Mouse (Mus musculus): ENCODE measurements around the gene Mrps35. TPM values are rescaled to one million over a fixed set of nuclear protein-coding genes. Genes with fewer than 3 reads are reported as not detected.

Mrps35 gene
- 84.1 and 87.5 TPM in 2 replicates for polyA plus RNA-seq (2014; fragmentation: Nextera tagmentation; extraction: Ambion mirVana)

DNA sequence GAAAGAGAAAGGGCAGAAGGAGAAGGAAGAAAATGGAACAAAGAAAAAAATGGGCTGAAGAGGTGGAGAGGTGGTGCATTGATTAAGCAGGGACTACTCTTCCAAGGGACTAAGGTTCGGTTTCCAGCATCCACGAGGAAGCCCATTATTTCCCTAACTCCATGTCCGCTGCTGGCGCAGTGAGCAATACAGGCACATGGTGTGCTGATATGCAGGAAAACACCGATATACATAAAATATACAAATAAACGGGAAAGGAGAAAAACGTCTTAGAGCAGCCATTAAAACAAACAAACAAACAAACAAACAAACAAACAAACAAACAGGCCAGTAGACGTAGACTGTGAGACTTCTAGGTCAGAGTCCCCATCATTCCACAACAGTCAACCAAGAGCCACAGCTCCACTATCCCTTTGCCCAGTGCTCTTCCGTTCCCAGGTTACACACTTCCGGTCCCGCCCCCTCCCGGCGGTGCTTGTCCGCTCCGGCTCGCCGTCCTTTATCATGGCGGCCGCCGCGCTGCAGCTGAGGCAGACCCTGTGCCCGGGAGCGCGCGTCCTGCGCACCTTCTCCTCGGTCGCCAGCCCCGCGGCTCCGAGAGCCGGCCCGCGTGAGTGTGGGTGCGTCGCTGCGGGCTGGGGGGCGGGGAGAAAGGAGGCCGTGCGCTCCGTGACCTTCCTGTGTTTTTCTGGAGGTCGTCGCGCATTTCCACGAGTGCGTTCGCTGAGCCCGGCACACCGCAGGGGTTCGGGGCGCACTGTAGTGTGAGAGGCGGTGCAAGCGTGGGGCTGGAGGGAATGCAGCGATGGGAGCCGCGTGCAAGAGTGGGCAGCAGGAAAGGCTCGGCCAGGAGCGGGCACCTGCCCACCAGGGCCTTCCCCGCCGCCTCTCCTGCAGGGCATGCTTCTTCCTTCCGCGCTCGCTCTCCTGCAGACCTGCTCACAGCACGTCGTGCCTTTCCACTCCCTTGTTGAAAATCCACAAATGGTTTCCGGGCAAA is at the start of gene Mrps35:
Gene Mrps35, plus strand, starts transcription at position 474 of the 1,000 bp plus-strand sequence.
- Histone ChIP-seq H3K4me2 (replicated peaks; ENCODE audit: low read depth, low read length) (peak within 1 kb of the TSS; percentile 38), H3K9me3 (ENCODE audit: control insufficient read depth, low read length) (no peaks in the 10 kb centered on the region), H3K27ac (ENCODE audit: low read depth, low read length) (peak within 1 kb of the TSS; percentile 75), H3K9ac (ENCODE audit: low read depth, low read length) (peak within 1 kb of the TSS; percentile 78), H3K4me3 (ENCODE audit: low read depth, low read length) (peak within 1 kb of the TSS; percentile 84), H3K27me3 (ENCODE audit: control insufficient read depth, insufficient read depth, low read length) (no peaks in the 10 kb centered on the region), H3K36me3 (ENCODE audit: control insufficient read depth, insufficient read depth, low read length) (no peaks in the 10 kb centered on the region), H3K4me1 (replicated peaks; ENCODE audit: control insufficient read depth, insufficient read depth, low read length) (no peaks in the 10 kb centered on the region)
- 5% methylated on average over 53 of the region's 66 CpGs for WGBS
- peak; percentile 99 for ATAC-seq (ENCODE audit: low FRiP score)
- DNase-seq (ENCODE audit: low spot score), result peak; percentile 94

DNA sequence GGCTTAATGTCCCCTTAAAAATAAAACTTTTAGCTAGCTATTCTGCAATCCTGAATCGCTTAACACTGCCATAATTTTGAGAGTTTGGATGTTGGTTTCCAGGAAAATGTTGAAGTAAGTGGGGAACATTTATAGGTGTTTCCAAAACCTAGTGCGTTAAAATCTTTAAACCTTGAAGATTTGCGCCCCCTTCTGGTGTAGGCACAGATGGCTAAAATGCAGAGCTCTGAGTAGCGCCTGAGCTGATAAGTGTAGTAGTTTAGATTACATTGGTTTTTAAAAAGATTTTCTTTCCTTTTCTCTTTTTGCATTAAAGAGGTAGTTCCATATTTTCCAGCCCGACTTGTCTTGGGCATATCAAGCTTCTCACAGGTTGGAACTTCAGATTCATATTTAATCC is 48.3 kb upstream of the Mrps35 start:
- H3K4me1 ChIP-seq (replicated peaks; ENCODE audit: control insufficient read depth, insufficient read depth, low read length), result no peaks in the 10 kb centered on the region
- no peaks in the 10 kb centered on the region for H3K9me3 ChIP-seq (ENCODE audit: control insufficient read depth, low read length)
- H3K27ac ChIP-seq (ENCODE audit: low read depth, low read length), result no peak overlapping the region
- no peaks in the 10 kb centered on the region for H3K27me3 ChIP-seq (ENCODE audit: control insufficient read depth, insufficient read depth, low read length)
- ATAC-seq (ENCODE audit: low FRiP score) (no peak), DNase-seq (ENCODE audit: low spot score) (peak; percentile 72)
- no peak overlapping the region for H3K9ac ChIP-seq (ENCODE audit: low read depth, low read length)
- no peak overlapping the region for H3K4me2 ChIP-seq (replicated peaks; ENCODE audit: low read depth, low read length)
- H3K4me3 ChIP-seq (ENCODE audit: low read depth, low read length), result no peak overlapping the region
- 45% methylated on average over 5 of the region's 5 CpGs for WGBS
- no peaks in the 10 kb centered on the region for H3K36me3 ChIP-seq (ENCODE audit: control insufficient read depth, insufficient read depth, low read length)

DNA sequence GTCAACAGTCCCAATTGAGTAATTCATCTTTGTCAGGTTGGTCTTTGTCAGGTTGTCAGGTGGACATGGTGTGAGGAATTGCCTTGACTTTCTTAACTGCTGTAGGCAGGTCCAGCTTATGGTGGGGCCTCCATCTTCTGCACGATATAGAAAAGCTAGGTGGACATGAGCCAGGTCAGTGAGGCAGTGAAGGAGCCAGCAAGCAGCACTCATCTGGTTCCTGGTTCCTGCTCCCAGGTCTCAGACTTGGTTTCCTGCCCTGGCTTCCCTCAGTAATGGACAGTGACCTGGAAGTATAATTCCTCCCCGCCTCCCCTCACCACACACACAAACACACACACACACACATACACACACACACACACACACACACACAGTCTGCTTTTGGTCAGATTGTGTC is 47.2 kb upstream of the Mrps35 start:
- Histone ChIP-seq H3K4me2 (replicated peaks; ENCODE audit: low read depth, low read length) (no peak overlapping the region), H3K9ac (ENCODE audit: low read depth, low read length) (no peak overlapping the region), H3K36me3 (ENCODE audit: control insufficient read depth, insufficient read depth, low read length) (no peaks in the 10 kb centered on the region), H3K27ac (ENCODE audit: low read depth, low read length) (no peak overlapping the region), H3K9me3 (ENCODE audit: control insufficient read depth, low read length) (no peaks in the 10 kb centered on the region), H3K4me1 (replicated peaks; ENCODE audit: control insufficient read depth, insufficient read depth, low read length) (no peaks in the 10 kb centered on the region), H3K4me3 (ENCODE audit: low read depth, low read length) (no peak overlapping the region), H3K27me3 (ENCODE audit: control insufficient read depth, insufficient read depth, low read length) (no peaks in the 10 kb centered on the region)
- no peak; the same call in 1 of the 2 replicates for ATAC-seq (ENCODE audit: low FRiP score)
- WGBS, result 83% methylated on average over 2 of the region's 2 CpGs
- DNase-seq (ENCODE audit: low spot score), result peak; percentile 9

DNA sequence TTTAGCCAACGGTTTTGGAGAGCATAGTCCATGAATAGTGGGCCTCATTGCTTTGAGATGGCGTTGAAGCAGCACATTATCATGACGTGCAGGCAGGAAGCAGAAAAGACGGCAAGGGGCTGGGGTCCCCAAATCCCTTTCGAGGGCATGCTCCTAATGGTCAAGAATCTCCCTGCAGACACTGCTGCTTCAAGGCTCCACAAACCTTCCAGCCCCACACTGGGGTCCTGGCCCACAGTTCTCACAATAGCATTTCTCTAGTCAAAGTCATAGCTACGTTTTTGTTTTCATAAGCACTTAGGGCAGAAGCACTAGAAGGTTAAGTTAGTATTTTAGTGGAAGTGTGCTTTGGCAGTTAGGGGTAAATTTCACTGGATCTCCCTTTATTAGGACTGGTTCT is 46.7 kb upstream of the Mrps35 start:
- DNase-seq (ENCODE audit: low spot score) (no peak), ATAC-seq (ENCODE audit: low FRiP score) (no peak)
- Histone ChIP-seq H3K4me2 (replicated peaks; ENCODE audit: low read depth, low read length) (no peak overlapping the region), H3K4me1 (replicated peaks; ENCODE audit: control insufficient read depth, insufficient read depth, low read length) (no peaks in the 10 kb centered on the region), H3K9ac (ENCODE audit: low read depth, low read length) (no peak overlapping the region), H3K27ac (ENCODE audit: low read depth, low read length) (no peak overlapping the region), H3K4me3 (ENCODE audit: low read depth, low read length) (no peak overlapping the region), H3K9me3 (ENCODE audit: control insufficient read depth, low read length) (no peaks in the 10 kb centered on the region), H3K36me3 (ENCODE audit: control insufficient read depth, insufficient read depth, low read length) (no peaks in the 10 kb centered on the region), H3K27me3 (ENCODE audit: control insufficient read depth, insufficient read depth, low read length) (no peaks in the 10 kb centered on the region)
- 91% methylated on average over 6 of the region's 6 CpGs for WGBS

DNA sequence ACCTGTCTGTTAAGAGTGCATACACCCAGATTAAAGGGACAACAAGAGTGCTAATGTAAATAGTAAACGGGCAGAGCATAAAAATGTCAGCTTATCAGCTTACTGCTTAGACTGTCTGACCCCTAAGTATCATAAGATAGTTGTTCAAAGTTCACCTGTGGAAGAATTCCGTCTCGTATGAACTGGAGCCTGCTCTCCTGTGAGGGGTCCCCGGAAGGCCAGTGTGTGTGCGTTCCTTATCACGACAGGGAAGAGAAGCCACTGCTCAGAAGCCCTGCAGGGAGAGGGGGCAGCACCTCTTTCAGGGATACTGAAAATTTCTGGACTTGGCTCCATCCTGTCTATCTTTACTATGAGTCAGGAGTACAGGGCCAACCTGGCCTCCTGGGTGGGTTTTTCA is 45.6 kb upstream of the Mrps35 start:
- H3K9me3 ChIP-seq (ENCODE audit: control insufficient read depth, low read length), result no peaks in the 10 kb centered on the region
- H3K4me1 ChIP-seq (replicated peaks; ENCODE audit: control insufficient read depth, insufficient read depth, low read length), result no peaks in the 10 kb centered on the region
- H3K27me3 ChIP-seq (ENCODE audit: control insufficient read depth, insufficient read depth, low read length), result no peaks in the 10 kb centered on the region
- 83% methylated on average over 6 of the region's 6 CpGs for WGBS
- DNase-seq (ENCODE audit: low spot score) (no peak), ATAC-seq (ENCODE audit: low FRiP score) (no peak)
- H3K9ac ChIP-seq (ENCODE audit: low read depth, low read length), result no peak overlapping the region
- H3K4me3 ChIP-seq (ENCODE audit: low read depth, low read length), result no peak overlapping the region
- H3K27ac ChIP-seq (ENCODE audit: low read depth, low read length), result no peak overlapping the region
- H3K4me2 ChIP-seq (replicated peaks; ENCODE audit: low read depth, low read length), result no peak overlapping the region
- H3K36me3 ChIP-seq (ENCODE audit: control insufficient read depth, insufficient read depth, low read length), result no peaks in the 10 kb centered on the region

DNA sequence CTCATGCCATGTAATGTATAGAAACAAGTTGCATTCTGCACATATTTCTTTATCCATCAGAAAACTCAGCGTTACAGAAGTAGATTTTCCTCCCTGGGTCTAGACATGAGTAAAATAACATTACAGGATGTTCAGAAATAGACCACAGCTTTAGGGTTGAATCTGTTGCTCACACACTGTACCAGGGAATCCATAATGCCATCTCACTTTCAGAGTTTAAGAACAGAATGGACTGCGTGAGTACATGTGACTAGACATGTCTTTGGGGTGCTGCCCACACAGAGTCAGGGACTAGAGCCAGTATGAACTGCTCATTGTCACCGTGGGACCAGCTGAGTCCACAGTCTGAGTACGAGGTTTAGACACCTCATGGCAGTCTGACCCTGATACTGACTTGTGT is 43.9 kb upstream of the Mrps35 start:
- Histone ChIP-seq H3K9me3 (ENCODE audit: control insufficient read depth, low read length) (no peaks in the 10 kb centered on the region), H3K4me3 (ENCODE audit: low read depth, low read length) (no peak overlapping the region), H3K4me1 (replicated peaks; ENCODE audit: control insufficient read depth, insufficient read depth, low read length) (no peaks in the 10 kb centered on the region), H3K27ac (ENCODE audit: low read depth, low read length) (no peak overlapping the region), H3K4me2 (replicated peaks; ENCODE audit: low read depth, low read length) (no peak overlapping the region), H3K36me3 (ENCODE audit: control insufficient read depth, insufficient read depth, low read length) (no peaks in the 10 kb centered on the region), H3K27me3 (ENCODE audit: control insufficient read depth, insufficient read depth, low read length) (no peaks in the 10 kb centered on the region), H3K9ac (ENCODE audit: low read depth, low read length) (no peak overlapping the region)
- DNase-seq (ENCODE audit: low spot score) (no peak), ATAC-seq (ENCODE audit: low FRiP score) (no peak)
- WGBS, result 86% methylated on average over 4 of the region's 4 CpGs

DNA sequence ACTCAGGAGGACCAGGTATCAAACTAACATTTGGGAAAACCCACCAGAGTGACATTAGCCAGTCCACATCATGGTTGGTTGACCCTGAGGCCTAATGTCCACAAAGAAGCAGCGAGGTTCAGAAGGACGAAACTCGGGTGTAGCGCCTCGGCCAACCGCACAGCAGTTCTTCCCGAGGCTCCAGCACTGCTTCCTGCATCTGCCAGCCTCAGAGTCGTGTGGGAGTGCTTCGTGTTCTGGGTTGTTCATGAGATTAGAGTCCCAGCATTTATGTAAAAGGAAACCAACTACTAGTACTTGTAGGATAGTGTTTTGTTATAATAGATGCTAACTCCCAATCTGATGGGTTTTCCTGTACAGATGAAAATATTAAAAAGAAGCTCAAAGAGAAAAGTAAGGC is 43.3 kb upstream of the Mrps35 start:
- no peak for ATAC-seq (ENCODE audit: low FRiP score)
- 90% methylated on average over 9 of the region's 9 CpGs for WGBS
- Histone ChIP-seq H3K4me2 (replicated peaks; ENCODE audit: low read depth, low read length) (no peak overlapping the region), H3K27me3 (ENCODE audit: control insufficient read depth, insufficient read depth, low read length) (no peaks in the 10 kb centered on the region), H3K4me1 (replicated peaks; ENCODE audit: control insufficient read depth, insufficient read depth, low read length) (no peaks in the 10 kb centered on the region), H3K4me3 (ENCODE audit: low read depth, low read length) (no peak overlapping the region), H3K27ac (ENCODE audit: low read depth, low read length) (no peak overlapping the region), H3K36me3 (ENCODE audit: control insufficient read depth, insufficient read depth, low read length) (no peaks in the 10 kb centered on the region), H3K9ac (ENCODE audit: low read depth, low read length) (no peak overlapping the region), H3K9me3 (ENCODE audit: control insufficient read depth, low read length) (no peaks in the 10 kb centered on the region)
- no peak for DNase-seq (ENCODE audit: low spot score)

DNA sequence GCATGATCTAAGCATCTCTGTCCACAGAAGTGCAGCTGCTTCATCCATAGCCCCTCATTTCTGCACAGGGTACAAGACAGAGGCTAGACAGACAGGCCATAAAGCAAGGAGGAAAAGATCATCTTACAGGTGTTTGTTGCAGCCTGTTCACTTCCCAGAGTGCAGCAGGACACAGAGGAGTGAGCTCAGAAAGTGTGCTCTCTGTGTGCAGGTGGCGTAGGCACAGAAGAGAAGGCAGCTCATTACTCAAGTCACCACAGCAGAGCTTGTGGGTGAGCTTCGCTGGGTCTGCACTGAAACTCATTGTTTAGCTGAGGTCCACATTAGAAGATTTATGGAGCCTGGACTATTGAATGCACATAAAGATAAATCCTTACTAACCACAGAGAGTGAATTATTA is 42.8 kb upstream of the Mrps35 start:
- Histone ChIP-seq H3K4me2 (replicated peaks; ENCODE audit: low read depth, low read length) (no peak overlapping the region), H3K9me3 (ENCODE audit: control insufficient read depth, low read length) (no peaks in the 10 kb centered on the region), H3K36me3 (ENCODE audit: control insufficient read depth, insufficient read depth, low read length) (no peaks in the 10 kb centered on the region), H3K9ac (ENCODE audit: low read depth, low read length) (no peak overlapping the region), H3K4me3 (ENCODE audit: low read depth, low read length) (no peak overlapping the region), H3K4me1 (replicated peaks; ENCODE audit: control insufficient read depth, insufficient read depth, low read length) (no peaks in the 10 kb centered on the region), H3K27me3 (ENCODE audit: control insufficient read depth, insufficient read depth, low read length) (no peaks in the 10 kb centered on the region), H3K27ac (ENCODE audit: low read depth, low read length) (no peak overlapping the region)
- WGBS, result 75% methylated on average over 2 of the region's 2 CpGs
- no peak for ATAC-seq (ENCODE audit: low FRiP score)
- no peak for DNase-seq (ENCODE audit: low spot score)

DNA sequence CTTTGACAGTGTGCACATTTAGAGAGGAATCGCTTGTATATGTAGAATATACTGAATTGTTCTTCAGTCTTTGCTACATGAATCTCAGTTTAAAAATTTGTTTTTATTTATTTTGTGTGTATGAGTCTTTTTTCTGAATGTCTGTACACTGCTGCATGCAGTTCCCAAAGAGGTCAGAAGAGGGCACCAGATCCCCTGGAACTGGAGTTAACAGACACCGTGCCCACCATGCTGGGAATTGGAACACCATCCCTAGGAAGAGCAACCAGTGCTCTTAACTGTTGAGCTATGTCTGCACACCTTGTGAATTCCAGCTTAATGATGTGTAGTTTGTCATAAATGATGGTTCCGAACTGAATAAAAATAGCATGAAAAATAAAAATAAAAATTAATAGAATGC is 34.4 kb upstream of the Mrps35 start:
- DNase-seq (ENCODE audit: low spot score) (peak; percentile 77), ATAC-seq (ENCODE audit: low FRiP score) (no peak)
- no peak overlapping the region for H3K9ac ChIP-seq (ENCODE audit: low read depth, low read length)
- 59% methylated on average over 3 of the region's 3 CpGs for WGBS
- no peaks in the 10 kb centered on the region for H3K36me3 ChIP-seq (ENCODE audit: control insufficient read depth, insufficient read depth, low read length)
- H3K27ac ChIP-seq (ENCODE audit: low read depth, low read length), result no peak overlapping the region
- no peaks in the 10 kb centered on the region for H3K27me3 ChIP-seq (ENCODE audit: control insufficient read depth, insufficient read depth, low read length)
- H3K9me3 ChIP-seq (ENCODE audit: control insufficient read depth, low read length), result no peaks in the 10 kb centered on the region
- H3K4me2 ChIP-seq (replicated peaks; ENCODE audit: low read depth, low read length), result no peak overlapping the region
- H3K4me3 ChIP-seq (ENCODE audit: low read depth, low read length), result no peak overlapping the region
- H3K4me1 ChIP-seq (replicated peaks; ENCODE audit: control insufficient read depth, insufficient read depth, low read length), result no peaks in the 10 kb centered on the region

Measured in hindbrain, embryonic 11.5 days (tissue).